Comparison of ENCODE assay signal across 10 mouse cellular contexts in genomic region chrX:94366029-94366428, GRCm38 (mm10). TPM values are rescaled to one million over a fixed set of nuclear protein-coding genes. Genes with fewer than 3 reads are reported as not detected.
A peak's percentile ranks its signal among the peaks of the same experiment; 100 is the strongest.
DNase-seq lines count a peak whose midpoint lies in the region; ATAC-seq and TF ChIP-seq lines count a peak whose summit lies in the region.
"Had no signal": no experiment of that assay in that cellular context is flagged by ENCODE, and none has a peak within 500 bp of the region (broad histone marks: within the 10 kb centered on the region; RNA-seq: fewer than 3 reads in every experiment).

No protein-coding gene starts in this region.

- no peak for TF ChIP-seq CTCF in gastrocnemius, adult 2 months (IDR thresholded peaks at IDR 0.05)
- TF ChIP-seq CTCF in intestine, postnatal 0 days (IDR thresholded peaks at IDR 0.05; ENCODE audit: low read depth) = no peak

- no peak overlapping the region for H3K27ac ChIP-seq in gastrocnemius, adult 2 months
- H3K27ac ChIP-seq in forebrain, embryonic 14.5 days (ENCODE audit: low read depth, low read length) = no peak overlapping the region
- no peak overlapping the region for H3K27ac ChIP-seq in intestine, postnatal 0 days (ENCODE audit: low read depth, low read length)
- H3K27ac ChIP-seq in liver, embryonic 16.5 days (ENCODE audit: low read length) = no peak overlapping the region

- DNase-seq in gastrocnemius, adult 2 months = peak; percentile 17
- DNase-seq in gastrocnemius, postnatal 25 days = no peak
- DNase-seq in R1 (ENCODE audit: low read depth, low spot score) = peak; percentile 5
- DNase-seq in forebrain, embryonic 14.5 days (ENCODE audit: low spot score) = peak; percentile 10
- peak; percentile 23 for DNase-seq in retina, embryonic 14.5 days (ENCODE audit: low spot score)
- no peak for DNase-seq in frontal cortex, postnatal 10 days (ENCODE audit: low spot score in 2 of 2)

- H3K4me1 ChIP-seq in forebrain, embryonic 14.5 days (ENCODE audit: control insufficient read depth, insufficient read depth, low read length) = no peaks in the 10 kb centered on the region
- no peaks in the 10 kb centered on the region for H3K4me1 ChIP-seq in intestine, postnatal 0 days (replicated peaks; ENCODE audit: control insufficient read depth, insufficient read depth, low read length)
- peaks cover 3% of the 10 kb centered on the region; the same call in 1 of the 2 replicates for H3K4me1 ChIP-seq in liver, embryonic 16.5 days (ENCODE audit: control insufficient read depth, low read depth, low read length)

- intact Hi-C loops in gastrocnemius, adult 2 months (cut with DNase I) = loop anchor here (1.0 to 10.0 kb wide), 3 partner anchors 77 to 179 kb away; partner anchors contain the start of gene Maged1

- no peak overlapping the region for H3K9ac ChIP-seq in forebrain, embryonic 14.5 days (ENCODE audit: low read length)
- H3K9ac ChIP-seq in intestine, postnatal 0 days (ENCODE audit: low read depth, low read length) = no peak overlapping the region
- no peak overlapping the region for H3K9ac ChIP-seq in liver, embryonic 16.5 days (ENCODE audit: low read depth, low read length)

- WGBS in forebrain, embryonic 14.5 days = 30% methylated on average over 16 of the region's 16 CpGs
- WGBS in intestine, postnatal 0 days = 27% methylated on average over 16 of the region's 16 CpGs
- WGBS in liver, embryonic 16.5 days (ENCODE audit: insufficient replicate concordance) = 13% methylated on average over 16 of the region's 16 CpGs

- no peaks in the 10 kb centered on the region for H3K36me3 ChIP-seq in forebrain, embryonic 14.5 days (ENCODE audit: control insufficient read depth, insufficient read depth, low read length)
- no peaks in the 10 kb centered on the region for H3K36me3 ChIP-seq in intestine, postnatal 0 days (ENCODE audit: control insufficient read depth, insufficient read depth)
- H3K36me3 ChIP-seq in liver, embryonic 16.5 days (ENCODE audit: control insufficient read depth, insufficient read depth) = no peaks in the 10 kb centered on the region

- peak overlapping the region; percentile 81 for H3K4me3 ChIP-seq in gastrocnemius, adult 2 months
- H3K4me3 ChIP-seq in forebrain, embryonic 14.5 days (ENCODE audit: low read depth, low read length) = peak overlapping the region; percentile 48
- H3K4me3 ChIP-seq in intestine, postnatal 0 days (ENCODE audit: low read depth, low read length) = peak overlapping the region; percentile 61
- H3K4me3 ChIP-seq in liver, embryonic 16.5 days (ENCODE audit: low read depth, low read length) = peak overlapping the region; percentile 79

- H3K9me3 ChIP-seq in forebrain, embryonic 14.5 days (replicated peaks; ENCODE audit: control insufficient read depth, low read length) = no peaks in the 10 kb centered on the region
- H3K9me3 ChIP-seq in intestine, postnatal 0 days (ENCODE audit: control insufficient read depth) = no peaks in the 10 kb centered on the region
- no peaks in the 10 kb centered on the region for H3K9me3 ChIP-seq in liver, embryonic 16.5 days (replicated peaks; ENCODE audit: control insufficient read depth, low read length)

- no peak for ATAC-seq in forebrain, embryonic 14.5 days
- no peak for ATAC-seq in intestine, postnatal 0 days
- no peak for ATAC-seq in liver, embryonic 16.5 days (ENCODE audit: low read depth)

- peak overlapping the region; percentile 48 for H3K4me2 ChIP-seq in forebrain, embryonic 14.5 days (ENCODE audit: low read length)
- H3K4me2 ChIP-seq in intestine, postnatal 0 days (replicated peaks; ENCODE audit: low read depth) = peak overlapping the region; percentile 52
- peak overlapping the region; percentile 71 for H3K4me2 ChIP-seq in liver, embryonic 16.5 days (ENCODE audit: low read depth, low read length)

- peaks cover 29% of the 10 kb centered on the region for H3K27me3 ChIP-seq in forebrain, embryonic 14.5 days (replicated peaks; ENCODE audit: control insufficient read depth, insufficient read depth, low read length)
- H3K27me3 ChIP-seq in intestine, postnatal 0 days (replicated peaks; ENCODE audit: control insufficient read depth, insufficient read depth, low read length) = peaks cover 29% of the 10 kb centered on the region
- H3K27me3 ChIP-seq in liver, embryonic 16.5 days (ENCODE audit: control insufficient read depth, insufficient read depth, low read depth, low read length) = peaks cover 37% of the 10 kb centered on the region

RNA-seq across cellular contexts. Expression of gene Fam90a1b, which starts 0.5 kb away (rescaled TPM):
- total RNA-seq in gastrocnemius, adult 2 months (2021) = not detected
- total RNA-seq in gastrocnemius, postnatal 25 days (2021) = not detected
- 0.11 and 0.13 TPM in 2 replicates for polyA plus RNA-seq in forebrain, embryonic 14.5 days (2014; fragmentation: Nextera tagmentation; extraction: Ambion mirVana)
- polyA plus RNA-seq in intestine, postnatal 0 days (2015; fragmentation: Nextera tagmentation; extraction: Ambion mirVana) = 0.05 TPM in 1 of 2 replicates, not detected in the other
- not detected in 2 replicates for polyA plus RNA-seq in liver, embryonic 16.5 days (2015; fragmentation: Nextera tagmentation; extraction: Ambion mirVana)
- total RNA-seq: heart, postnatal 36 days; MEL had no signal

RNA-seq across cellular contexts. Expression of gene Apoo, which starts 0.9 kb away (rescaled TPM):
- 100 to 1,000 TPM; 182 to 212 TPM for total RNA-seq in gastrocnemius, adult 2 months (2021)
- total RNA-seq in gastrocnemius, postnatal 25 days (2021) = 100 to 1,000 TPM; 150 to 193 TPM
- 120 and 147 TPM in 2 replicates for polyA plus RNA-seq in forebrain, embryonic 14.5 days (2014; fragmentation: Nextera tagmentation; extraction: Ambion mirVana)
- polyA plus RNA-seq in intestine, postnatal 0 days (2015; fragmentation: Nextera tagmentation; extraction: Ambion mirVana) = 91.0 and 102 TPM in 2 replicates
- polyA plus RNA-seq in liver, embryonic 16.5 days (2015; fragmentation: Nextera tagmentation; extraction: Ambion mirVana) = 40.5 and 45.1 TPM in 2 replicates

Comparison
In these comparisons a context has a peak if more than half of its experiments do, and no peak if none do; other contexts are left out.
1. DNase-seq: peak in gastrocnemius, adult 2 months (single experiment), R1 (single experiment), forebrain, embryonic 14.5 days (single experiment) and retina, embryonic 14.5 days (single experiment); none in gastrocnemius, postnatal 25 days (single experiment) and frontal cortex, postnatal 10 days (0 of 2).
2. Peak in every context shown above with its lines, with median percentiles within 50 percentile points of each other: H3K4me3 ChIP-seq and H3K4me2 ChIP-seq.